Mouse (Mus musculus) MEL (cell line): ENCODE results near the gene Sirt3. TPM values are rescaled to one million over a fixed set of nuclear protein-coding genes. Genes with fewer than 3 reads are reported as not detected.
A peak's percentile ranks its signal among the peaks of the same experiment; 100 is the strongest.

Source experiments
- DNase-seq: peaks from one replicate; pipeline ENCODE4 v3.0.0; 2011; ENCODE audit warnings: low read depth, low spot score
- H3K27ac ChIP-seq: 2 replicates; pipeline ENCODE4 v1.5.1; 2012; ENCODE audit warnings: low read depth, mild to moderate bottlenecking, control low read depth, low read length, moderate library complexity; ENCODE audit not compliant: control insufficient read depth
- H3K27me3 ChIP-seq, 2 experiments: fragments of 150-350 bp in 1 of 2; sonication (generic) in 1 of 2; 2 replicates each; pipeline ENCODE4 v1.6.1; 2012; ENCODE audit warnings: low read length in 2 of 2, mild to moderate bottlenecking in 2 of 2, improper control_type of control experiment in 1 of 2, moderate library complexity in 1 of 2; ENCODE audit not compliant: insufficient read depth in 2 of 2, control insufficient read depth in 1 of 2
- H3K36me3 ChIP-seq, 2 experiments: 2 replicates each; pipeline ENCODE4 v1.6.1; 2012 to 2014; ENCODE audit warnings: low read length in 2 of 2, improper control_type of control experiment in 1 of 2, inconsistent platforms in 1 of 2, mild to moderate bottlenecking in 1 of 2; ENCODE audit not compliant: insufficient read depth in 2 of 2, control insufficient read depth in 1 of 2
- H3K4me1 ChIP-seq, 2 experiments: fragments of 150-350 bp in 1 of 2; sonication (generic) in 1 of 2; 2 replicates each; pipeline ENCODE4 v1.6.1; 2012; ENCODE audit warnings: low read length in 2 of 2, improper control_type of control experiment in 1 of 2, mild to moderate bottlenecking in 1 of 2; ENCODE audit not compliant: insufficient read depth in 2 of 2, control insufficient read depth in 1 of 2
- H3K4me3 ChIP-seq, 2 experiments: fragments of 150-350 bp in 1 of 2; sonication (generic) in 1 of 2; 2 replicates each; pipeline ENCODE4 v1.5.1; 2012; ENCODE audit warnings: low read depth in 2 of 2, low read length in 2 of 2, mild to moderate bottlenecking in 2 of 2, moderate library complexity in 2 of 2, control low read depth in 1 of 2, improper control_type of control experiment in 1 of 2; ENCODE audit not compliant: control insufficient read depth in 1 of 2, insufficient read depth in 1 of 2
- H3K79me2 ChIP-seq: 2 replicates; pipeline ENCODE4 v1.6.1; 2012; ENCODE audit warnings: mild to moderate bottlenecking, low read length, moderate library complexity; ENCODE audit not compliant: control insufficient read depth, poor library complexity, insufficient read depth
- H3K9ac ChIP-seq: 2 replicates; pipeline ENCODE4 v1.6.1; 2012; ENCODE audit warnings: low read depth, mild to moderate bottlenecking, control low read depth, low read length, moderate library complexity; ENCODE audit not compliant: control insufficient read depth, poor library complexity, severe bottlenecking
- H3K9me3 ChIP-seq: fragments of 150-350 bp; sonication (generic); replicated peaks from 2 replicates; pipeline ENCODE4 v1.6.1; 2012; ENCODE audit warnings: mild to moderate bottlenecking, low read length, improper control_type of control experiment, moderate library complexity; ENCODE audit not compliant: insufficient read depth
- CHD1 ChIP-seq: IDR thresholded peaks from 2 replicates; pipeline ENCODE4 v1.6.1; 2012; ENCODE audit warnings: low read depth, mild to moderate bottlenecking, inconsistent platforms, low read length, improper control_type of control experiment
- CTCF ChIP-seq, 3 experiments: IDR thresholded peaks in 2 of 3; conservative IDR thresholded peaks in 1 of 3; 2 replicates each; pipeline ENCODE4 v1.5.1; 2011 to 2012; ENCODE audit warnings: low read length in 3 of 3, low read depth in 2 of 3, mild to moderate bottlenecking in 2 of 3, improper control_type of control experiment in 1 of 3, inconsistent platforms in 1 of 3, mixed read lengths in 1 of 3, moderate library complexity in 1 of 3; ENCODE audit not compliant: control insufficient read depth in 1 of 3, insufficient read depth in 1 of 3, poor library complexity in 1 of 3, severe bottlenecking in 1 of 3
- HCFC1 ChIP-seq: IDR thresholded peaks from 2 replicates; pipeline ENCODE4 v1.6.1; 2012; ENCODE audit warnings: low read depth, mild to moderate bottlenecking, inconsistent platforms, low read length, improper control_type of control experiment, moderate library complexity
- MAZ ChIP-seq: IDR thresholded peaks from 2 replicates; pipeline ENCODE4 v1.6.1; 2012; ENCODE audit warnings: low read depth, mild to moderate bottlenecking, inconsistent platforms, low read length, improper control_type of control experiment
- MYC ChIP-seq: IDR thresholded peaks from 2 replicates; pipeline ENCODE4 v1.6.1; 2011; ENCODE audit warnings: low read depth, mild to moderate bottlenecking, low read length, improper control_type of control experiment, moderate library complexity
- NRF1 ChIP-seq: IDR thresholded peaks from 2 replicates; pipeline ENCODE4 v1.6.1; 2014; ENCODE audit warnings: low read depth, mild to moderate bottlenecking, inconsistent platforms, low read length, improper control_type of control experiment, moderate library complexity; ENCODE audit not compliant: poor library complexity, insufficient read depth, severe bottlenecking
- RAD21 ChIP-seq: IDR thresholded peaks from 2 replicates; pipeline ENCODE4 v1.6.1; 2011; ENCODE audit warnings: mild to moderate bottlenecking, low read depth, low read length, improper control_type of control experiment
- RCOR1 ChIP-seq: IDR thresholded peaks from 2 replicates; pipeline ENCODE4 v1.6.1; 2012; ENCODE audit warnings: low read depth, mild to moderate bottlenecking, inconsistent platforms, low read length, improper control_type of control experiment
- SMC3 ChIP-seq: IDR thresholded peaks from 2 replicates; pipeline ENCODE4 v1.6.1; 2011; ENCODE audit warnings: low read depth, low read length, improper control_type of control experiment
- TBP ChIP-seq: IDR thresholded peaks from 2 replicates; pipeline ENCODE4 v1.8.0; 2011; ENCODE audit warnings: low read depth, low read length, improper control_type of control experiment
- TCF12 ChIP-seq: IDR thresholded peaks from 2 replicates; pipeline ENCODE4 v1.6.1; 2014; ENCODE audit warnings: low read depth, mild to moderate bottlenecking, inconsistent platforms, low read length, improper control_type of control experiment, moderate library complexity
- USF1 ChIP-seq: IDR thresholded peaks from 2 replicates; pipeline ENCODE4 v1.6.1; 2014; ENCODE audit warnings: low read depth, mild to moderate bottlenecking, inconsistent platforms, low read length, improper control_type of control experiment, moderate library complexity
- polyA plus RNA-seq, 2 experiments: library from polyadenylated mRNA; stranded (reverse) in 1 of 2; unstranded in 1 of 2; fragments of >175 nt in 1 of 2; fragments of >200 nt in 1 of 2; gene quantifications; 2 replicates each; pipeline versions ENCODE4 v1.2.1 to v1.2.4; 2012; ENCODE audit warnings: low replicate concordance in 2 of 2, low read depth in 1 of 2; ENCODE audit not compliant: insufficient read length in 2 of 2, insufficient read depth in 1 of 2, missing spikeins in 1 of 2
- total RNA-seq: library from RNA; depleted of rRNA; stranded (reverse); fragments of 300-350 nt; gene quantifications from 2 replicates; pipeline ENCODE4 v1.2.3, GENCODE M21; 2012

The Sirt3 gene
- total and polyA plus RNA-seq, 3 experiments: 16.1 to 19.5 TPM; not detected in 1

GRCm38 (mm10) chr7:140908634-140909107 is 26.6 kb upstream of the Sirt3 start (continued):
- peak; percentile 80 for TF ChIP-seq RAD21
- TF ChIP-seq, all 39 proteins: peak for 4

GRCm38 (mm10) chr7:140908181-140908580 is 26.1 kb upstream of the Sirt3 start:
- no peaks in the 10 kb centered on the region for H3K9me3 ChIP-seq
- TF ChIP-seq CHD1: no peak
- no peak for DNase-seq
- H3K4me1 ChIP-seq: no peaks in the 10 kb centered on the region
- no peaks in the 10 kb centered on the region for H3K36me3 ChIP-seq
- H3K27me3 ChIP-seq: no peaks in the 10 kb centered on the region; a peak in 1 of 4 replicates
- no peaks in the 10 kb centered on the region for H3K79me2 ChIP-seq
- H3K27ac ChIP-seq: no peak overlapping the region
- H3K4me3 ChIP-seq: no peak overlapping the region
- H3K9ac ChIP-seq: no peak overlapping the region

GRCm38 (mm10) chr7:140907697-140908096 is 25.6 kb upstream of the Sirt3 start:
- no peak overlapping the region for H3K9ac ChIP-seq
- H3K9me3 ChIP-seq: no peaks in the 10 kb centered on the region
- no peak overlapping the region for H3K4me3 ChIP-seq
- no peaks in the 10 kb centered on the region for H3K36me3 ChIP-seq
- no peak overlapping the region for H3K27ac ChIP-seq
- no peaks in the 10 kb centered on the region; a peak in 1 of 4 replicates for H3K27me3 ChIP-seq
- DNase-seq: no peak
- no peaks in the 10 kb centered on the region for H3K4me1 ChIP-seq
- TF ChIP-seq SMC3: peak; percentile 45
- no peak for TF ChIP-seq NRF1
- peak; percentile 6 for TF ChIP-seq RAD21
- TF ChIP-seq MAZ: no peak
- TF ChIP-seq CTCF (IDR thresholded peaks at IDR 0.05 in 2 of 3, conservative IDR thresholded peaks at IDR 0.05 in 1 of 3; ENCODE audit: control insufficient read depth in 1 of 3, insufficient read depth in 1 of 3, low read depth in 2 of 3, low read length in 3 of 3, poor library complexity in 1 of 3, severe bottlenecking in 1 of 3): peak in 2 of 3 experiments; percentile 39 to 46; a peak in 4 of 6 replicates
- H3K79me2 ChIP-seq: no peaks in the 10 kb centered on the region

- H3K36me3 ChIP-seq: no peaks in the 10 kb centered on the region
- no peak for DNase-seq
- no peaks in the 10 kb centered on the region for H3K9me3 ChIP-seq
- H3K27ac ChIP-seq: no peak overlapping the region
- H3K27me3 ChIP-seq: no peaks in the 10 kb centered on the region; a peak in 1 of 4 replicates
- no peaks in the 10 kb centered on the region for H3K79me2 ChIP-seq
- H3K4me1 ChIP-seq: no peaks in the 10 kb centered on the region
- TF ChIP-seq USF1: no peak
- TF ChIP-seq SMC3: no peak
- TF ChIP-seq TBP: no peak
- no peak for TF ChIP-seq HCFC1
- no peak for TF ChIP-seq TCF12
- TF ChIP-seq MAZ: no peak
- TF ChIP-seq MYC: no peak
- TF ChIP-seq RCOR1: no peak
- no peak overlapping the region for H3K4me3 ChIP-seq
- no peak overlapping the region for H3K9ac ChIP-seq
Observed at GRCm38 (mm10) chr7:140907131-140907530, 25.0 kb upstream of the Sirt3 start.
